Mouse (Mus musculus) spleen, adult 18-20 months (tissue): ENCODE measurements at regions not wholly inside any gene's neighbourhood (a gene's known extent, or its start where the extent isn't known, plus 50 kb on each side); places are given as distances from the start of the nearest gene placed in this dataset.

Experiments
- DNase-seq, 2 experiments: peaks; one replicate each; pipeline ENCODE4 v3.0.0; 2022; ENCODE audit warnings: mixed read lengths in 2 of 2

- no peak for DNase-seq
Observed at GRCm38 (mm10) chr16:29964563-29964962, 99.6 kb upstream of the Hes1 start.

GRCm38 (mm10) chr16:29968743-29969142, 95.4 kb upstream of the Hes1 start:
- DNase-seq = no peak

- DNase-seq = no peak
Observed at GRCm38 (mm10) chr16:29972741-29973141, 91.4 kb upstream of the Hes1 start.

GRCm38 (mm10) chr16:29973250-29973649, 90.9 kb upstream of the Hes1 start:
- DNase-seq = no peak

GRCm38 (mm10) chr16:29975800-29976199, 88.4 kb upstream of the Hes1 start:
- DNase-seq = no peak

- DNase-seq = no peak
Observed at GRCm38 (mm10) chr16:29977011-29977410, 87.2 kb upstream of the Hes1 start.

- peak in 1 of 2 experiments; percentile 13 for DNase-seq
Observed at GRCm38 (mm10) chr16:29977711-29978110, 86.5 kb upstream of the Hes1 start.

GRCm38 (mm10) chr16:29979066-29979465, 85.1 kb upstream of the Hes1 start:
- no peak for DNase-seq

GRCm38 (mm10) chr16:29981543-29981942, 82.6 kb upstream of the Hes1 start:
- DNase-seq = no peak

- DNase-seq = no peak
Observed at GRCm38 (mm10) chr16:29982224-29982785, 81.9 kb upstream of the Hes1 start.

- DNase-seq = no peak
Observed at GRCm38 (mm10) chr16:29983161-29983560, 81.0 kb upstream of the Hes1 start.

- DNase-seq = no peak
Observed at GRCm38 (mm10) chr16:29985126-29985931, 78.9 kb upstream of the Hes1 start.

GRCm38 (mm10) chr16:29987595-29987994, 76.6 kb upstream of the Hes1 start:
- DNase-seq = no peak

- no peak for DNase-seq
Observed at GRCm38 (mm10) chr16:29987999-29988398, 76.2 kb upstream of the Hes1 start.

GRCm38 (mm10) chr16:29989308-29989707, 74.9 kb upstream of the Hes1 start:
- no peak for DNase-seq

GRCm38 (mm10) chr16:29990393-29990792, 73.8 kb upstream of the Hes1 start:
- no peak for DNase-seq

- DNase-seq = no peak
Observed at GRCm38 (mm10) chr16:29990795-29991587, 73.2 kb upstream of the Hes1 start.

GRCm38 (mm10) chr16:29991876-29992380, 72.3 kb upstream of the Hes1 start:
- no peak for DNase-seq

- DNase-seq = no peak
Observed at GRCm38 (mm10) chr16:29993111-29993510, 71.1 kb upstream of the Hes1 start.

- no peak for DNase-seq
Observed at GRCm38 (mm10) chr16:29993535-29993934, 70.6 kb upstream of the Hes1 start.

- no peak for DNase-seq
Observed at GRCm38 (mm10) chr16:29996139-29997069, 67.8 kb upstream of the Hes1 start.

- no peak for DNase-seq
Observed at GRCm38 (mm10) chr16:30000166-30000565, 64.0 kb upstream of the Hes1 start.
